Mouse (Mus musculus): Measurements from ENCODE around the gene Sqstm1.

Gene Sqstm1

DNA sequence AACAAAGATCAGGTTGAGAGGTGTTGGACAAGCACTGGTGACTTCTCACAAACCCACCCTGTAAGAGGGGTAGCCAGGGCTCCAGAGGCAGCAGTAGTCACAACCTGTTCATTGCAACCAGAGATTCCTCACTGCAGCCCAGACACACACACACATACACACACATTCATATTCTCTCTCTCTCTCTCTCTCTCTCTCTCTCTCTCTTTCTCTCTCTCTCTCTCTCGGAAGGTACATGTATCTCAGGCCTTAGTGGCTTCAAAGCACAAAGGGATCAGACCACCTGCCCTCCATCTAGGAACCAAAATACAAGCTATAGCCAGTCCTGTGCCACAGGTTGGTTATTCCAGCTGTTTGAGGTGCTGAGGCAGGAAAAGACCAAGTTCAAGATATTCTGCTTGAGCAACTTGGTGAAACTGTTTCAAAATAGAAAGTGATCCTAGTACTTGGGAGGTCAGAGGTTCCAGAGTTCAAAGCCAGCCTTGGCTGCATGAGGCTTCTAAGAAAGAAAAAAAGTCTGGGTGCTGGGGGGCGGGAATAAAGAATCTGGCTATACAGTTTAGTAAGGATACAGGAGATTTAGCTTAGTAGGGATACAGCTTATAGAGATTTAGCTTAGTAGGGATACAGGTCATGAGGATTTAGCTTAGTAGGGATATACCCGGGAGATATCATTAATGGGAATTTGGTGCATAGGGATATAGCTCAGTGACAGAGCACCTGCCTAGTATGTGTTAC is 864 bp upstream of the Sqstm1 start:
- in situ Hi-C loops (cut with MboI, MseI): no loop called here

DNA sequence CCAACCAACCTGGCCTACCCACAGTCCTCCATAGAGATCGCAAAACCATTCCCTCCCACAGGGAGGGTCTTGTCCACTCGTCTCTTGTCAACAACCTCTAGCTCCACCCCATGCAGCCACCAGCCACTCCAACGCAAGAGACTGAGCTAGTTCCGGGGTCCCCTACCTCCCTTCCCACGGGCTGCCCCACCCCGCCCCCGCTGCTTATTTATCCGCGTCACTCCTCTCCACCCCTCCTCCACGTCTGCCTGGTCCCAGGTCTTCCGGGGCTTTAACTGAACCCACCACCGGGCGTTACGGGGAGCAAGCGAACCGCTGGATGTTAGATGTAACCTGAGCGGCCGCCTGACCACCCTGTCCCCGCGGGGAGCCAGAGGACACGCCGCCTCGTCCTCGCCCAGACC is 524 bp downstream of the Sqstm1 start:
- in situ Hi-C loops (cut with MboI, MseI): no loop called here

DNA sequence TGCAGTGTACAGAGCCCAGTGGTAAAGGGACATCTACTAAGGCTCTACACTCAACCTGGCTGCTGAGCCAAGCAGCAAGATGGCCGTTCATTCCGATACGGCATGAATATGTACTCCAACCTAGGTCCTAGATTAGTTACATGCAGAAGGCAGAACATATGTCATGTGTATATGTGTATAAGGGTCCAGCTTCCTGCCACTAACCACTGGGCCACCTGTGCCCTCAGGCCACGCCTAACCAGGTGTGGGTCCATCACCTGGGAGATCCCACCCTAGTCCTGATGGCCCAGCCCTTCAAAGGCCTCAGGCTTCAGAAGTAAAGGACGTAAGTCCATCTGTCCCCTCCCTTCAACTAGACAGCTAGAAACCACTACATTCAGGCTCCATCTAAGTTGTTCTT is 2.6 kb downstream of the Sqstm1 start:
- in situ Hi-C loops (cut with MboI, MseI): no loop called here

DNA sequence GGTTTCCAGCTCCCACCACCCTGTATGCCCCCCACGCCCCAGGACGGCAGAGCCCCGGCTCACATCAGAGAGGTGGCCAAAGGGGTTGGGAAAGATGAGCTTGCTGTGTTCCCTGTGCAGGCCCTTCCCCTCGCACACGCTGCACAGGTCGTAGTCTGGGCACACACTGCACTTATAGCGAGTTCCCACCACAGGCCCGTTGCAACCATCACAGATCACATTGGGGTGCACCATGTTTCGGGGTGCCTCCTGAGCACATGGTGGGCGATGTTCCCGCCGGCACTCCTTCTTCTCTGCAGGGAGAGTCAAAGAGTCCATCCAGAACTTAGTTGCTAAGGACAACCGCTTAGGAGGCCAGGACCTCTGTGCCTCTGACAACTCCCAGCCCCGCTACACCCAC is 3.3 kb downstream of the Sqstm1 start:
- in situ Hi-C loops (cut with MboI, MseI): no loop called here

DNA sequence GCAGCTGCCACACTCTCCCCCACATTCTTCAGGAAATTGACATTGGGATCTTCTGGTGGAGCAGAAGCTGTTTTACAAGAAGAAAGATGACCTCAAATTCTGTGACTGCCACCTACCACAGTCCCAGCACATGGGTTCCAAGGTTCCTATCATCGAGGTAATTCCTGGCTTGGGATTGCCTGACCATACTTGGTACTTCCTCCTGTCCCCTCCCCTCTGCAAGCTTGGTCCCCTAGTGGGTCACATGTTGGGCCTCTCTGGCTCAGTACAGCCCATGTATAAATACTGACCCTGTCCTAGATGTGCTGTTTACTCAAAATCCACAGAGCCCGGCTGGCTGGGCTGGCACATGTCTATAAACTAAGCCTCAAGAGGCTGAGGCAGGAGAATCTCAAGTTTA is 4.6 kb downstream of the Sqstm1 start:
- in situ Hi-C loops (cut with MboI, MseI): no loop called here

DNA sequence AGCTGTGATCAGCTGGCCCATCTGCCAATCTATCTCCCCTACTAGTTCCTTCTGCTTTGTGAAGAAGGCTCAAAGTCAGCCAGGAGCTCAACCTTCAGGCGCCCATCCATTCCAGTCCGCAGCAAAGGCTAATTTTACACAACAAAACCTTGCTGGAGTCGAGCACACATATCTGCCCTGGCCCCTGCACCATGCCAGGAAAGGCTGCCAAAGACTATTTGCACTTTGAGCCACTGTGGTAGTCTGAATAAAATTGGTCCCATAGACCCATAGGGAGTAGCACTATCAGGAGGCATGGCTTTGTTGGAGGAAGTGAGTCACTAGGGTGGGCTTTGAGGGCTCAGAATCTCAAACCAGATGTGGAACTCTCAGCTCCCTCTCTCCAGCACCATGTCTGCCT is 5.2 kb downstream of the Sqstm1 start:
- in situ Hi-C loops (cut with MboI, MseI): no loop called here

DNA sequence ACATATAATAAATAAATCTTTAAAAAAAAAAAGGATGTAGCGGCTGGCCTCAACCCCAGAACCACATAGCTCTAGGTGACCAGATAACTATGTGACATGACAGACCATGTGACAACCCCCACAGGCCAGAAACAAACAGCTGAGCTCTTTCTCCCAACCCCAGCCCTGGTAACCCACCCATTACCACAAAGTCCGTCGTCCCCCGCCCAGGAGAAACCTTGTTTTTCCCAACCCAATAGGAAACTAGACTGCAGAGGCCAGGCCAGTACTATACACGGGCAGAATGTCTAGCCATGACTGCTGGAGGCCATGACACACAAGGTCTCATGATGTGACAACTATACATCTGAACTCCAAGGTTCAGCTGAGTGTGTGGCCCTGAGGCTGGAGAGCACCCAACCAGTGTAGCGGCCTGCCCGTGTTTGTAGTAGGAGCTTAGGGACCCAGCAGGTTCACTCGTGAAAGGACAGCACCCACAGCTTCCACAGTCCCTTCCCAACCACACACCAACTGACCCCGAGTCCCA is 7.3 kb downstream of the Sqstm1 start:
- in situ Hi-C loops (cut with MboI, MseI): no loop called here

DNA sequence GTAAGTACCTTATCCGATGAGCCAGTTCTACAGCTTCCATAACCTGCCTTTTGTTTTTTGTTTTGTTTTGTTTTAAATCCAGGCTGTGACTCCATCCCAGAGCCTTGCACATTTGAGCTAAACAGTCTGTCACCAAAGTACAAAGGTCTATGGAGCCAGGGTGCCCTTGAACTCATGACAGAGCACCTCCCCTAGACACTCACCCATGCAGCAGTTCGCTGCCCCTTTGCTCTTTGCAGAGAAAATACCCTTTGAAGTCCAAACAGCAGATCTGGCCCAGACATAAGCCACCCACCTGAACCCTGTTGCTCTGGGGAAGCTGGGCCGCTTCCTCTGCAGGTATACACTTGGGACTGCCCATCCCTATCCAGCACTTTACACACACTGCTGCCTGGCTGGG is 9.0 kb downstream of the Sqstm1 start:
- in situ Hi-C loops (cut with MboI, MseI): no loop called here

DNA sequence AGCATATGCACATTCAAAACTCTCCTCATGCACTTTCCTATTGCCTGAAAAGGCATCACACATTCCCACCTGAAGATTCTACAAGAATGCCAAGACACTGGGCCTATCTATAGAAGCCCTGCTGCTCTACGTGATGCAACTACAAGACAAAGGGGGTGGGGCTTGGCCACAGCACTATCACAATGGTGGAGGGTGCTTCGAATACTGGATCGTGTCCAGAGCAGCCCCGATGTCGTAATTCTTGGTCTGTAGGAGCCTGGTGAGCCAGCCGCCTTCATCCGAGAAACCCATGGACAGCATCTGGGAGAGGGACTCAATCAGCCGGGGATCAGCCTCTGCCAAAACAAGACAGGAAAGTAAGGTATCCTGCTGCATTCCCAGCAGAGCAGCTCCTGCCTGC is 10.0 kb downstream of the Sqstm1 start:
- in situ Hi-C loops (cut with MboI, MseI): no loop called here

DNA sequence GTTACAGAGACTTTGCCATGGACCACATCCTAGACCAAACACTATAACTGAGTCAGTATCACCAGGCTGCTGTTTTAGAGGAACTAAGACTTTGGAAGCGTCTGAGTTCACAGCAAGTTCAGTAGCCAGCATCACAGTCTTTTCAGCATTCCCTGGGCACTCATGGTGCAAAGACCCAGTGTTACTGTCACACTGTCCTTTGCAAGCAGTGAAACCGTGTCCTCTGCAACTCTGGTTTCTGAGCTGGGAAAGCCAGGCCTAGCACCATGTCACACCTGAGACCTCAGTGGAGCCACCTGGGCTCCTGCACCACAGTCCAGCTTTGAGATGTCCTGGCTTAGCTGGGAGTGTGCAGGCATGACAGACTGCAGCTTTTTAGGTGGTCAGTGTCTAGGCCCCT is 11.7 kb downstream of the Sqstm1 start:
- in situ Hi-C loops (cut with MboI, MseI): no loop called here

DNA sequence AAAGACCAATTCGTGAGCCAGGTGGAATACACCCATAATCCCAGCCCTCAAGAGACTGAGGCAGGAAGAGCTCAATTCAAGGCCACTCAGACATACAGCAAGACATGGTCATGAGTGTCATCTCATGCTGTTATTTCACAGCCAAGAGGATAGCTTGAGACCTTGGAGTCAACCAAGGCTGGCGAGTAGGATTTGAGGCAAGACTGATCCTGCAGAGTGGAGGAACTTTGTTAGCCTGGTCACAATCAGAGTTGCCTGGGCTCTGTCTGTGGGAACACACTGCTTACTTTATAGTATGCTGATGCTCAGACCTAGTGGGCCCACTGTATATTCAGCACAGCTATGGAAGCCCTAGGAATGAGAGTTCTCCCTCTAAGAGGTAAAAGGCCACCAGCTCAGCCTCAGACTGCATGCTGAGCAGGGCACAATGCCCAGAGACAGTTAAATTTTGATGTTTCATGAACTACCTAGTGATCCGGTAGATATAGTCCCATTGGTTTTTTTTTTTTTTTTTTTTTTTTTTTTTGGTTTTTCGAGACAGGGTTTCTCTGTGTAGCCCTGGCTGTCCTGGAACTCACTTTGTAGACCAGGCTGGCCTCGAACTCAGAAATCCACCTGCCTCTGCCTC is 12.3 kb downstream of the Sqstm1 start:
- in situ Hi-C loops (cut with MboI, MseI): no loop called here

DNA sequence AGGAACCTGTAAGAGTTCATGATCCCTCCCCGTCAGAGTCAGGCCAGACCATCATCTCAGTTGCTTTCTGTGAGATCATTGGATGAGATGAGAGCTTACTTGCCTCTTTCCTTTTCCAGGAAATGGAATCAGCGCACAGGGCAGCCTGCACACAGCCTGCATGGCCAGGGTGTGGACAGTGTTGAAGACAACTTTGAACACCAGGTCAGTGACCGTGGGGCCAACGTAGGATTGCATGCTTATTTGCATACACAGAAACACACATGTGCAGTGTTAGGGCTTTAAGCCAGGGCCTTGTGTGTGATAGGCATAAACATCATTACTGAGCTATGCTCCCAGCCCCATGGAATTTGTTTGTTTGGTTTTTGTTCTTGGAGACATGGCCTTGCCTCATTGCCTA is 13.1 kb downstream of the Sqstm1 start:
- in situ Hi-C loops (cut with MboI, MseI): no loop called here

DNA sequence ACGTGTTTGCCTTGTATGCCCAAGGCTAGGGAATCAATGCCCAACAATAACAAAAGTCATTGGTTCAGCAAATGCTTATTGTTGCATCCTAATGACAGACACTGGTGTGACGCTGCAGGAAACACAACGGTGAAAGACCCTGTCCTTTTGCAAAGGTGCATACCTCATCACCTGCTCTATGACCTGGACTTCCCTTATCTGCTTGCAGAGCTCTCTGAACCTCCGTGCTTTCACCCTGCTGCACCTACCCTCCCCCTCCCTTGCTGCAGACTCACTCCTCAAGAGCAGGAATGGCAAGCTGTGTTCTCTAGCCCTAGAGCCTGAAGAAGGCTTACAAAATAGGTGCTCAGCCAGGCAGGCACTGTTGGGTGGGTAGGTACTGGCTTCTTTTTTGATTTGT is 15.8 kb downstream of the Sqstm1 start:
- in situ Hi-C loops (cut with MboI, MseI): no loop called here

DNA sequence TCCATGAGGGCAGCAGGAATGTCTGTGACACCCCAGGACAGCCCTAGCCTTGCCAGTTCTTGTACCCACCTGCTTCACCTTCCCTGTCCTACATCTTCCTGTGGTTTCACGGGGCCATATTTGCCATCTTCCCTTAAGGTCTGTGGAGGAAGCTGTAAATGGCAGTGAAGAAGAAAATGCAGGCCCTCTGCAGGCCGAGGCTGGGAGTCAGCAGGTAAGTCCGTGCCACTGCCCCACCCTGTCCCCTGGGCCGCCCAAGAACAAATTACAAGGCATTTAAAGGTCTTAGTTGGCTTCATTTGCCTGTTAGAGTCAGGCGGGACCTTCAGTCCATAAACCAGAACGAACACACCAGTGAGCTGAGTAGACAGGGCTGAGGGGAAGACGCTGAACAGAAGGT is 16.6 kb downstream of the Sqstm1 start:
- in situ Hi-C loops (cut with MboI, MseI): no loop called here

DNA sequence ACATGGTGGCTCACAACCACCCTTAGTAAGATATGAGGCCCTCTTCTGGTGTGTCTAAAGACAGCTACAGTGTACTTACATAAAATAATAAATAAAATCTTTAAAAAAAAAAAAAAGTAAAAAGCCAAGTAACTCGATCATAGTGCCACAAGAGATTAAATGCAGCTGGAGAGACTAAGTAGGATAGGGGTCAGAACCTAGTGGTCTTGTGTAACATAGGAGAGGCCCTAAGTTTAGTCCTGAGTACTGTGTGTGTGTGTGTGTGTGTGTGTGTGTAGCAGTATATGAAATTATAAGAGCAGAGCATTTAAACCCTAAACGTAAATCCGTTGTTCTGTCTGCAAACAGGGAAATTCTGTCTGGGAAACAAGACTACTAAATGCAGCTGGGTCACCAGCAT is 18.3 kb downstream of the Sqstm1 start:
- in situ Hi-C loops (cut with MboI, MseI): no loop called here

DNA sequence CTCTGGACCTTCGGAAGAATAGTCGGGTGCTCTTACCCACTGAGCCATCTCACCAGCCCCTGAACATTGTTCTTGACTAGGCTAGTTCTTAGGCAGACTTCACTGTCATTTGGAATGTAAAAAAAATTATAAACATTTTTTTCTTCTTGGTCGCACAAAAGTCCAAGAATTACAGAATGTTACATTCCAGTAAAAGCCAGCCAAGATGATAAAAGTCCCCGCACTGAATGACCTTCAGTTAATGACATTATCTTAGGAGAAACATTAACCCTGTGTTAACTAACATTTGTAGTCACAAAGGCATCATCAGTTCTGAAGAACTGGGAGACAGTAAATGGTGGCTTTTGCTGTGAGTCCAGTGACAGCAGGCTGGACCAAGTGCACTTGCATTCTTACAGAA is 20.3 kb downstream of the Sqstm1 start:
- in situ Hi-C loops (cut with MboI, MseI): no loop called here

DNA sequence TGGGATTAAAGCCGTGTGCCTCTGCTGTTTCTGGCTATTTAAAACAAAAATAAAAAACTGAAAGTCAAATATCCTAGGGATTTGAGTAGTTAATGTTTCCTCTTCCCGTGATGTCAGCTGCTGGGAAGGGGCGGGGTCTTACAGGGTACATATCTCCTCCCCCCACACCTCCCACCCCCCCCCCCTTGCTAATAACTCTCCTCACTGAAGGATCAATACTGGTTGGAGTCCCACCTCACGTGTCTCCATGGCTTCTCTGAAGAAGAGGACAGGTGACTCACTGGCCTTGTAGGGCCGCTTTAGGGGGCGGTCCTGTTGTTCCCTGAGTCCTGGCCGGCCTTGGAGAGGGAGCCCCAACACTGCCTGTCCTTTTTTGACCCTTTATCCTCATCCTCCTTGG is 21.9 kb downstream of the Sqstm1 start:
- in situ Hi-C loops (cut with MboI, MseI): no loop called here

DNA sequence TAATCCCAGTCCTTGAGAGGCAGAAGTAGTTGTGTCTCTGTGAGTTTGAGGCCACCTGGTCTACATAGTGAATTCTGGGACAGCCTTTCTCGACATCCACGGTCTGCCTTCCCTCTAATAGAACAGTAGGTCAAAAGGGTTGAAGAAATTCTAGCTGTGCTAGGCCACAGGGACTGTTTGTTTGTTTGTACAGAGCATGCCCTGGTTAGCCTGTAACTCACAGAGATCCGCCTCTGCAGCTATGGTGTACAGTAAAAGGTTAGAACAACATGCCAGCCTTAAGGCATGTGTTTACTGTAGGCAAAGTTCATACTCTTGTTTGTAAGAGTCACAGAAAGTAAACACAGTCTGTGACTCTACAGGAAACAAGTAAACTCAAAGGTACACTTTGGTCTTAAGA is 25.8 kb downstream of the Sqstm1 start:
- in situ Hi-C loops (cut with MboI, MseI): no loop called here

DNA sequence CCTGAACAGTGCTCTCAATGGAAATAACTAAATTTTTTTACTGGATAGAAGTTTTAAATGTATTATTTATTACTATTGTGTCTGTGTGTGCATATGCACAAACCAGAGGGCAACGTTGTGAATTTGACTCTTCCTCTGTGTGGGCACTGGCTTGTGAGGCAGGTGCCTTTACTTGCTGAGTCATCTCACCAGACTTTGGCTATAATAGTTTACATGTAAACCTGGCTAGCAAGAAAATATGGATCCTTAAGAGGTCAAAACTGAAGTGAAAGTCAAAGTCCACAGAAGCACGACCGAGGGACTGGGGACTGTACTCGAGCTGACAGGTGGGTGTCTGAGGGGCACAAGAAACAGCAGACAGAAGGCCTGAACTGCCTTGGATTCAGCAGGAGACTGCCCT is 27.9 kb downstream of the Sqstm1 start:
- in situ Hi-C loops (cut with MboI, MseI): no loop called here

DNA sequence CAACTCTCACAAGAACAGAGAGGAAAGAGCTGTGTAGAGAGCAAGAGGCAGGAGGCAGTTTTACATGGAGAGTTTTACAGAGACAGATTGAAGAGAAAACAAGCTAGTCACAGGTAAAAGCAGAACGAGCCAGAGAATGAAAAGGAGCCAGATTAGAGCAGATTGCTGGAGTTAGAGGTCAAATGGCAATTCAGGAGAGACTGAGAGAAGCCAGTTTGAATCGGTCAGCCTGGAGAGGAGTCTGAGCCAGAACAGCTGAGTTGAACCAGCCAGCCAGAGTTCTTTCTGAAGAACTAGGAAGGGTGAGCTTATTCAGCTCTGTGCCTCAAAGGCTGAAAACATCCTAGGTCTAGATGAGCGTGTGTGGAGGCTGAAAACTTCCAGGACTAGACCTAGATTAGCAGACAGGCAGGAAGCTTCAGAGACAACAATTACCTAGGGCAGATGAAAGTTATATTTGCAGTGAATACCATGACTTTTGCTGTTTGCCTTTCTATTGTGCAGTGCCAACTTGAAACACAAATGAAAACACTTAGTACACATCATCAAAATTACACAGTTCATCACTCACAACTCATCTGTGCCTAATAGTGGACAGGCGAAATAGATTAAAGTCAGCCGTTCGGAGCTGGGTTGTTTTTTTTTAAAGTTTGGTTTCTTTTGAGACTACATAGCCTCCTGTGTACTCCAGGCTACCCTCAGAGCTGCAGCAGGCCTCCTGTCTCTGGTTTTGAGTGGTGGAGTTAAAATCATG is 30.0 kb downstream of the Sqstm1 start:
- in situ Hi-C loops (cut with MboI, MseI): no loop called here

DNA sequence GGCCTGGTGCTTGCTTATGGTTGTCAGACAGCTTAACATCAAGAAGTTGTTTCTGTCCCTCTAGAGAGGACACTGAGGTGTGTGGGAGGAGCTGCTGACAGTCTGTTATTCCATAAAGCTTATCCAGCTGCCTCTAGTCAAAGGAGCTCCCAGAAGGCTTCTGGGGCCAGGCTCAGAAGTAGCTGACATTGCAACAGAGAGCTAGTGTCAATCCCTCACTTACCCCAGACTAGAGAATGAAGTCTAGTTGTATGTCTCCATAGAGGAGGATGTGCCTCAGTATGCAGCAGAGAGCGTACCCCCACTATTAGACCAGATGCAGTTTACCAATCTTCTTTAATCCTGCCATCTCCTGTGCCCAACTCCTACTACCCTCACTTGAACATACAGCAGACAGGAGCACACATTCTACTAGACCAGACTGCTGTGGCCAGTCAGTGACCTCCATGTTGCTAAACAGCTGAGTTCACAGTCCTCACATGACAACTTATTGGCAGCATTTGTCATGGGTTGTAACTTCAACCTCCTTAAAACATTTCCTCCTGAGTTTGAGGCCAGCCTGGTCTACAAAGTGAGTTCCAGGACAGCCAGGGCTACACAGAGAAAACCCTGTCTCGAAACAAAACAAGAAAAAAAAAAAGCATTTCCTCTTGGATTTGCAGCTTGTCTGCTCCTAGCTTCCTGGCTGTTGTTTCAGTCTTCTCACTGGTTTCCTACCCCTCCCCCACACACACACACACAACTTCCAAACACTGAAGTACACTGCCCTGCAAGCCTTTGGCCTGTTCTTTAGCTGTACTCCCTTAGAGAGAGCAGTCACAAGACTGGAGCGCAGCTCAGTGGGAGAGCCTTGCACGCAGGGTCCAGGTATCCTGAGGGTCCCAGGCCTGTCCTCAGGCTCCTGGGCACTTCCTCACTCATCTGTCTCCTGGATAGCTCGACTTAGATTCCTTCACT is 31.8 kb downstream of the Sqstm1 start:
- in situ Hi-C loops (cut with MboI, MseI): no loop called here

DNA sequence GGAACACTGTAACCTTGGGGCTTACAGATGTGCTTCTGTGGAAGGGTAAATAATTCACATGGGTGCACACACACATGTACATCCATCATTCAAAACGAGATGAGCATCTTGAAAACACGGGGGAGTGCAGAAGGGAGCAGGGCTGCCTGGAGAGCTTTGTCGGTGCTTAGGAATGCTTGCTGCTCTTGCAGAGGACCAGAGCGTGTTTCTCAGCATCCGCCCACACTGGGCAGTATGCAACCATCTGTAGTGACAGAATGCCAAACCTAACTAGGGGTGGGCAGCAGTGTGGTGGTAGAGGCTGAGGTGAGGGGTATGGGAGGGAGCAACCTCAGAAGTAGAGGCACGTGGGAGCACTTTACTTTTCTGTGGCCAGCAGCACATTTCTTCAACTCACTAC is 33.5 kb downstream of the Sqstm1 start:
- in situ Hi-C loops (cut with MboI, MseI): no loop called here

Data from regulatory T cell (primary cell).